Mouse (Mus musculus): ENCODE measurements around the gene Ncbp3. TPM values are rescaled to one million over a fixed set of nuclear protein-coding genes. Genes with fewer than 3 reads are reported as not detected.

The Ncbp3 gene
- 10 to 100 TPM; 21.1 to 22.5 TPM for total RNA-seq (2023)

GRCm38 (mm10) chr11:73047542-73047996 is at the start of gene Ncbp3:
TSS of gene Ncbp3 (plus strand) at chr11:73047783.

GRCm38 (mm10) chr11:72998771-72999170 is 48.8 kb upstream of the Ncbp3 start, which contains the start of gene P2rx1:
TSS of gene P2rx1 (plus strand) at chr11:72999103.

GRCm38 (mm10) chr11:73018471-73019146 is 29.0 kb upstream of the Ncbp3 start, which contains the start of gene Camkk1:
TSS of gene Camkk1 (plus strand) at chr11:73019008.

GRCm38 (mm10) chr11:73090283-73090682 is 42.7 kb downstream of the Ncbp3 start, which contains the start of gene Itgae:
TSS of gene Itgae (plus strand) at chr11:73090583.

GRCm38 (mm10) chr11:73137591-73138501 is 90.3 kb downstream of the Ncbp3 start, which contains the start of gene Haspin:
TSS of gene Haspin (minus strand) at chr11:73138294.

Other genes starting within 250 kb of the Ncbp3 start
- 100 to 1,000 TPM; 568 to 586 TPM for gene Atp2a3, start 86.6 kb upstream of the Ncbp3 start, total RNA-seq (2023)
- gene P2rx1, start 48.7 kb upstream of the Ncbp3 start, total RNA-seq (2023) = 1 to 10 TPM; 2.7 to 3.0 TPM
- 1 to 10 TPM; 2.7 to 3.0 TPM for gene Camkk1, start 28.8 kb upstream of the Ncbp3 start, total RNA-seq (2023)
- under 1 TPM; 0.15 to 0.32 TPM for gene Itgae, start 42.8 kb downstream of the Ncbp3 start, total RNA-seq (2023)
- 1 to 10 TPM; 3.4 to 4.6 TPM for gene Haspin, start 90.5 kb downstream of the Ncbp3 start, total RNA-seq (2023)
- not detected for gene P2rx5, start 112.6 kb downstream of the Ncbp3 start, total RNA-seq (2023)
- gene Emc6, start 129.3 kb downstream of the Ncbp3 start, total RNA-seq (2023) = 10 to 100 TPM; 42.3 to 46.3 TPM
- 1 to 10 TPM; 6.8 to 7.4 TPM for gene Tax1bp3, start 129.3 kb downstream of the Ncbp3 start, total RNA-seq (2023)
- 10 to 100 TPM; 22.2 to 25.9 TPM for gene Ctns, start 151.3 kb downstream of the Ncbp3 start, total RNA-seq (2023)
- gene Shpk, start 151.7 kb downstream of the Ncbp3 start, total RNA-seq (2023) = 1 to 10 TPM; 2.9 to 3.6 TPM
- gene Trpv1, start 186.5 kb downstream of the Ncbp3 start, total RNA-seq (2023) = under 1 TPM in 1 of 2 experiments, not detected in 1; 0.21 TPM
- gene Trpv3, start 219.6 kb downstream of the Ncbp3 start, total RNA-seq (2023) = not detected